Mouse (Mus musculus) liver, postnatal 0 days (tissue): ENCODE results near the gene Ewsr1.

Source experiments
- CTCF ChIP-seq: sonication (generic); IDR thresholded peaks from 2 replicates; pipeline ENCODE4 v1.5.1; 2016; ENCODE audit warnings: antibody characterized with exemption, low read depth
- EP300 ChIP-seq: IDR thresholded peaks from 2 replicates; pipeline ENCODE4 v1.6.1; 2016; ENCODE audit warnings: antibody characterized with exemption, low read depth, mild to moderate bottlenecking

DNA sequence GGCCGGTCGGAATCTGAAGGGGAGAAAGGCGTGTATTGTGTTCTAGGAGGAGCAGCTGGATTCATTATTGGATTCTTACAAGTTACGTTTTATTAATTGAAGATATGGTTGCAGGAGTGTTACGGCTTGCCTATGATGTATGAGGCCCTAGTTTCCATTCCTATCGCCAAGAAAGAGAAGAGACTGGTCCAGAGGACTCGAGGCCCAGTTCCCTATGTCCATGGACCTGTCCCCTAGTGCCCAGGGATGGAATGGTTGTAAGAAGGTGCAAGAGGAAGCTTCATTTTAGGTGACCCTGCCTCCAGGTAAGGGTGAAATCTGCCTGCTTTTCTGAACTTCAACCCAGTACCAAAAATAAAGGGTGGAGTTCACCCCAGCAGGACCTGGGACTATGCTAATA is 1.2 kb upstream of the Ewsr1 start:
- TF ChIP-seq CTCF (no peak), EP300 (no peak)
